Mouse (Mus musculus) lung, postnatal 4 days (tissue): ENCODE results near the gene Ntf3.

Experiments used
- DNase-seq, 2 experiments: peaks; one replicate each; pipeline ENCODE4 v3.0.0; 2021

The Ntf3 gene

DNA sequence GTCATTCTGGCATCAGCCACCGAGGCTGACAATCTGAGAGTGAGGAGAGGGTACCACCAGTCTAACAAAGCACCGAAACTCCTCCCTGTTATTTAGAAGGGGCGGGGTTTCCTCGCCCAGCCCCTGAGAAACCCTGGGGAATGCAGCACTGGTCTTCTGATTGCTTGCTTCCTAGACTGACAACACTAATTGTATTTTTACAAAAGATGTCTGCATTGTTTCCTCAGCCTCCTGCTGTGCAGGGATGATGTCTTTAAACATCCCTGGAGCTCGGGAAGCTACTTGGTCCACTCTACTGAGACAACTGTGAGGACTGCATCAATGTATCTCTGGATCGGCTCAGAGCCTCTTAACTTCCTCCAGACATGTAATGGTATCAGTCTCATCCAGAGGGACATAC, 64.1 kb downstream of the Ntf3 start:
- no peak for DNase-seq

DNA sequence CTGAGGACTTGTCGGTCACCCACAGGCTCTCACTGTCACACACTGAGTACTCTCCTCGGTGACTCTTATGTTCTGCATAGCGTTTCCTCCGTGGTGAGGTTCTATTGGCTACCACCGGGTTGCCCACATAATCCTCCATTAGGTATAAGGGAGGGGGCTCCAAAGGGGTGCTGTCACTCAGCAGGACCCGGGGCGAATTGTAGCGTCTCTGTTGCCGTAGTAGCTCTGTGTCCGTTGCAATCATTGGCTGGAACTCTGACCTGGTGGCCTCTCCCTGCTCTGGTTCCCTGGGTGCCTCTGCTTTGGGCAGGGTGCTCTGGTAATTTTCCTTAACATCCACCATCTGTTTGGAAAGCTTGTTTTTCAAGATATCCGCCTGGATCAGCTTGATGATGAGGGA, 64.7 kb downstream of the Ntf3 start:
- no peak for DNase-seq

DNA sequence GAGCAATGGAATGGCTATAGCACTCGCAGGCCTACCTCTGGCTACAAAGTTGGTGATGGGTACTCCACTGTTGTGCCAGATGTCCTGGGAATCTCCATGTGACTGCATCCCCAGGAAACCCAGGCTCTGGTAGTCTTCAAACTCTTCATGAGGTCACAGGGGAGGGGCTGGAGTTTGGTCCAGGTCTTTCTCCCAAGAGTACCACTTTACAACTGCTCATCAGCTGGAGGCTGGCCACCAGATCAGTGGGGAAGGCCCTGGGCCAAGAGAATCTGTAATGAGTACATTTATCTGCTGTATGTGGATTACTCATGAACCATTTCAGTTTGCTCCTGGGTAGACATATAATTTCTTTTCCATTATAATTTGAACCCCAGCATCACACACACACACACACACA, 66.1 kb downstream of the Ntf3 start:
- no peak for DNase-seq

DNA sequence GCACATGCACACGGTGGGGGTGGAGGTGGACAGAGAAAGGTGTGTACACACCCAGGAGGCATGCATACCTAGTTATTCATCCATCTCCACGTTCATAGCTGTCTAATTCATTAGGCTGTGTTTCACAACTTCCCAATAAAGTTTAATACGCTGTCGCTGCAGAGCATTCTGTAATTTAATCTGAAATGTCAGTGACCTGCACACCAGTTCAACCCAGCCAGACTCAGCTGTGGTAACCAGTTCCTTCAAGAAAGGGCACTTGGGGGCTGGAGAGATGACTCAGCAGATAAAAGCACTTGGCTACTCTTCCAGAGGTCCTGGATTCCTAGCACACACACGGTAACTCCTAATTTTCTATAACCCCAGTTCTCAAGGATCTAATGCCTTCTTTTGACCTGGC, 69.2 kb downstream of the Ntf3 start:
- no peak for DNase-seq

DNA sequence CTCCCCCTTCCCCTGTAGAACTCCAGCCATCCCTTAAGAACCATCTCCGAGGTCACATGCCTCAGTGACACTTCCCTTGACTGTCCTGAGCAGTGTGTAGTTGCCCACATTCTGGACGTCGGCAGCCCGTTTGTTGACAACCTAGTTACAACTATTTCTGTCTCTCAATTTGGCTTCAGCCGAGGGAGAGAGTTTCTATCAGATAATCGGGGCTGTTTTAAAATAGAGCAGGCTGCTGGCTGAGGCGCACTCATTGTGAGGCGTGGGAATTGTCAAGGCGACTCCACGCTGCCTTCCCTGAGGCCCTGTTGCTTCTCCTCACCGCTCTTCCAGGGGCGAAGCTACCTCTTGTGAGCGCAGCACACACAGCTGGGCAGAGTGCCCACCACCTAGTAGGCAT, 70.6 kb downstream of the Ntf3 start:
- DNase-seq = no peak

DNA sequence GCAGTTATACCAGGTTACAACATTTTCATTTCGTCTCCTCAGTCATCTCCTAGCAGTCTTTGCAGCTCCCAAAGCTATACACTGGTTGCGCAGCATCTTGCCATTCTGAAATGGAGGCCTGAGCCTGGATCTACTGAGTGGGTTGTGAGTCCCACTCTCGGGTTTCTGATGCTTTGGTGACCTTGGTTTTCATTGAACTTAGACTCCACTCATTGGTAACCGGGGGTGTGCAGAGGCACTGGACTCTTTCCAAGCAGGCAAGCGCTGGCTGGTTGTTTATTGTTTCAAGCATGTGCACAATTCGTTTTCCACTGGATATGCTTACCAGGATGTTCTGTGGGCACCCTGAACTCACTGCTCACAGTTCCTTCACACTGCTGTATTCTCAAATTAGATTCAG, 71.7 kb downstream of the Ntf3 start:
- no peak for DNase-seq

DNA sequence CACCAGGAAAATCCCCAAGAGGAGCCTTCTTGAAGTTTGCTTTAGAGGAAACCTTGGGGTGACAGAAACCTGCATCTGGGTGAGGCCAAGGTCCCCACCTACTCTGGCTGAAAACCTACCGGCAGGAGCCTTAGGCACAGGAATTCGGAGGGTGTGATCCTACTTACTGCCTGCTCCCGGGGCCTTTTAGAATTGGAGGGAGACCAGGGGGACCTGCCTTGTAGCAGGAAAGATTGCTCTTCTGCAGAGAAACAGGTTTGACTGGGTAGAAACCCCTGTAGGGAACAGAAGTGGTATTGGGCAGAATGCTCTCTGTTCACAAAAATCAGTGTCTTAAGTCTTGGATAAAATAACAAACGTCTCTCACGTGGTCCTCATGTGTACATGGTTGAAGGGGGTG, 74.7 kb downstream of the Ntf3 start:
- no peak for DNase-seq

DNA sequence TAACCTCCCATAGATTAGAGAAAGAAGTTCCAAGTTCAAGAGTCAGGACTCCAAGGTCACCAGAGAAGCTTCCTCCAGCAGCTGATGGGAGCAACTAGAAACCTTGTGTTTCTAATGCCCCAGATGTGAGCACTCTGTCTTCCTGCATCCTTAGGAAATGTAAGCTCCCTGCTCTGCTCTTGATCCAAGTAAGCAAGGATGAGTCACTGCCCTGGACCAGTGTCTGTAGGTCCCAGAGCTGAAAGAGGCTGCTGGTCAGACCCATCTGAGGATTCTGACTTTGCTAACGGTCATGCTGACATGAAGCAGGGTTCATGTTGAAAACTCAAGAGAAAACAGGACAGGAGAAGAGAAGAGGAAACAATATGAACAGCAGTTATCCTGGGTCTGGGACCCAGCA, 76.6 kb downstream of the Ntf3 start:
- no peak for DNase-seq

DNA sequence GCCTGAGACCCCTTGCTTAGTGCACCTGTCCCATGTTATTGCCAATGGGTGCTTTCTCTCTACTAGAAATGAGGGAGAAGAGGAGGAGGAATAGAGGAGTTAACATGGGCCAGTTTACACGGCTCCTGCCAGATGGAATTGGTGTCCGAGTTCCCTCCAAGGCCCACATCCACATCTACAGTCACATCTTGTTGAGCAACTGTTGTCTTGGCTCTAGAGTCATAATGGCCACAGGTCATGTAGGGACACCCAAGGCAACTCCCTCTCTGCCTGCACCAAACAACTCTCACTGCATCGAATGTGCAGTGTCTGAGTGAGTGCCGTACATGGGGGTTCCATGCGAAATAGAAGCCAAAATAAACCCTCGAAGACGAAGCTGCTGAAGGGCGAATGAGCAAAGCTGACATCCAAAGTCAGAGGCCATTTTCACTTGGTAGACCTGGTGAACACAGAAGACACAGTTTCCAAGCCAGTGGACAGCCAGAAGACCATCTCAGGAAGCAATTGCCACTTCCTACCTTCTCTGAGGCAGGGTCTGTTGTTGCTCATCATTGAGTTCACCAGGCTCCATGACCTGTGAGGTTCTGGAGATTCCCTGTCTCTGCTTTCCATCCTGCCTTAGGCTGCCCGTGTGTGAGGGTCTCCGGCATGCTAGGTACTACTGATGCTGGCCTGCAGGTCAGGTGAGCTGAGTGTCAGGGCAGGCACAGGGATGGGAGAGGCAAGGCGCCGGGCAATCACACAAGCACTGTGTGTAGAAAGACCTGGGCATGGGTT, 78.0 kb downstream of the Ntf3 start:
- no peak for DNase-seq

DNA sequence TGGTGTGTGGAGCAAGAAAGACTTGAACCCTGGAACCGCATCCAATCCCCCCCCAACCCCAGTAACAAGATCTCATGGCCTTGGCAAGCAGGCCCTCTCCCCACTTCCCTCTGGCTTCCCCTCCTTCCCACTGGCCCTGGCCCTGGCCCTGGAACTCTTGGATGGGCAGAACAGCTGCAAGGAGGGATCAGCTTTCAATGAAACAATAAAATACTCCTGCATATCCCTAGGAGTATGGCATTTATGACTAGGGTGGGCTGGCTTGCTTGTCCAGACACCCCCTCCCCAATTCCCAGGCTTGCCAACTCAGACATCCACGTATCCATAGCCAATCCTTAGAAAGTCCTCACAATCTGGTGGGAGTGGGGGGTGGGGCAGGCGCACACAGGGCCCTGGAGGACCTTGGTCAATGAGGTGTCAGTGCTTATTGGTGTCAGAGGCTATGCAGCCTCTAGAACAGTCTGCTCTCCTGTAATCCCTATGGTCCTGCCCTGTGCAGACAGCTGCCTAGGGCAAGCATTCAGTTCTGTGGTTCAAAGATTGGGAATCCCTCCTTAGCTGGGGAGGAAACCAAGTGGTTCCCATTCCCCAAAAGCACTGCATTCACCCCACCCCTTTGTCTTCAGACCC, 80.3 kb downstream of the Ntf3 start:
- no peak for DNase-seq

DNA sequence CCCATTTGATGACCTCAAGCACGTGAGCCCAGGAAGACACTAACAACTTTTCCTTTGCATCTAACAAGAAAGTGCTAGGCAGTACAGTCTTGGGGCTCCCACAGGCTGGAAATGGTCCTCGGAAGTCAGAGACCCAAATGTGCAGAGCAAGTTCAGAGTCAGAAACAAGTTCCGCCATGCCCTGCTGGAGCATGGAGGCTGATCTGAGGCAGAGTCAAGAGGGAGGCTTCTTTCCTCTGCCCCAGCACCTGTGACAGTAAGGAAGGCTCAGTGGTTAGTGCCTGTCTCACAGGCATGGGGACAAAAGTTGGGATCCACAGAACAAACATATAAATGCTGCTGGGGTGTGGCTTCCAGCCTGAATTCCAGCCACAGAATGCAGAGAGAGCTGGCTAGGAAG, 86.2 kb downstream of the Ntf3 start:
- no peak for DNase-seq

DNA sequence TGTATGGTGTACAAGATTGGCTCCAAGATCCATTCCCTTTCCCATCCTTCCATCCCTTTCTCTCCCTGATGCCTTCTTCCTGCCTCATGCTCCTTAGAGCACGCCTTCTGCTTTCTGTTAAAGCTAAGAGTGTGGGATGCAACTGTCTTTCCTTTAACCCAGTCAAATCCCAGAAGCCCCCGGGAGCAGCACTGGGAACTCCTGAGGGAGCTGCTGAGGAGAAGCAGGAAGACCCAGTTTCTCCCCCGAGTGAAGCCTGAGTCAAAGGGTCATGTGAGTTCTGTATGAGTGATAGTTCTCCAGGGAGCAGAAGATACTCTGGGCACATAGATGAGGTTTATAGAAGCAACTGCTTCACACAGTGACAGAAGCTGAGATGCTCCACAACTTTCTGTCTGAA, 109.0 kb downstream of the Ntf3 start:
- DNase-seq = no peak

DNA sequence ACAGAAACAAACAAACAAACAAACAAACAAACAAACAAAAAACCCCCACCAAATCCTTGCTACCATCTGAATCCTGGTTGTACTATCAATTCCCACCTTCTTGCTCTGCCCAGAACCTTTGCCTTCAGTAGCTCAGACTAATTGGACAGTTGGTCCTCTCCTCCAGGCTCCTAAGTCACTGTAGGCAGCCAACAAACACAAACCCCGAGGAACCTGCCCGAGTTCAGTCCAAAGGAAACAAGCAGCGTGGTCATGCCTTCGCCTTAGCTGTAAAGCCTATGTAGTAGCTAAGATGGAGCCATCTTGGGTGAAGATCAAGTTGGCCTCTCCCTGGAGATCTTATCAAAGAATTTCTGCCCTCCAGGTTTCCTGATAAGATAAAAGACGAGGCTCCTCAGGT, 113.6 kb downstream of the Ntf3 start:
- DNase-seq = no peak
